Mouse (Mus musculus): ENCODE results near the gene Egln3. TPM values are rescaled to one million over a fixed set of nuclear protein-coding genes. Genes with fewer than 3 reads are reported as not detected.

The Egln3 gene
- polyA plus RNA-seq, 1 experiment from 2014 or later, result 6.7 TPM

GRCm38 (mm10) chr12:54202276-54202675 is 1.4 kb downstream of the Egln3 start:
- Histone ChIP-seq H3K4me3 (peak overlapping the region; percentile 65), H3K4me2 (peak overlapping the region; percentile 100), H3K27ac (no peak overlapping the region), H3K4me1 (peaks cover 49% of the 10 kb centered on the region), H3K27me3 (peaks cover 27% of the 10 kb centered on the region), H3K36me3 (no peaks in the 10 kb centered on the region), H3K9me3 (no peaks in the 10 kb centered on the region), H3K9ac (peak overlapping the region; percentile 79)
- no peak for ATAC-seq (ENCODE audit: insufficient number of reproducible peaks, insufficient read depth, low FRiP score, low TSS enrichment, low read depth)
- 41% methylated on average over 6 of the region's 6 CpGs for WGBS

- Histone ChIP-seq H3K4me2 (0 out of 2 replicates have a peak overlapping the region, but pooled peaks have one; percentile 21), H3K9me3 (no peaks in the 10 kb centered on the region), H3K27me3 (peaks cover 27% of the 10 kb centered on the region), H3K36me3 (no peaks in the 10 kb centered on the region), H3K4me3 (0 out of 2 replicates have a peak overlapping the region, but pooled peaks have one; percentile 1), H3K27ac (no peak overlapping the region), H3K4me1 (peaks cover 62% of the 10 kb centered on the region), H3K9ac (no peak overlapping the region)
- ATAC-seq (ENCODE audit: insufficient number of reproducible peaks, insufficient read depth, low FRiP score, low TSS enrichment, low read depth), result no peak
- WGBS, result 32% methylated on average over 6 of the region's 6 CpGs
These were observed 2.8 kb downstream of the Egln3 start for GRCm38 (mm10) chr12:54200856-54201255.

GRCm38 (mm10) chr12:54200172-54200571 is 3.5 kb downstream of the Egln3 start:
- 26% methylated on average over 4 of the region's 4 CpGs for WGBS
- H3K36me3 ChIP-seq, result no peaks in the 10 kb centered on the region
- H3K9ac ChIP-seq, result no peak overlapping the region
- ATAC-seq (ENCODE audit: insufficient number of reproducible peaks, insufficient read depth, low FRiP score, low TSS enrichment, low read depth), result no peak
- H3K9me3 ChIP-seq, result no peaks in the 10 kb centered on the region
- no peak overlapping the region for H3K27ac ChIP-seq
- H3K27me3 ChIP-seq, result peaks cover 27% of the 10 kb centered on the region
- H3K4me3 ChIP-seq, result no peak overlapping the region
- H3K4me2 ChIP-seq, result 0 out of 2 replicates have a peak overlapping the region, but pooled peaks have one; percentile 11
- H3K4me1 ChIP-seq, result peaks cover 64% of the 10 kb centered on the region

GRCm38 (mm10) chr12:54198282-54198918 is 5.3 kb downstream of the Egln3 start:
- Histone ChIP-seq H3K27ac (no peak overlapping the region; the same call in 1 of the 2 replicates), H3K4me2 (peak overlapping the region; percentile 22; the same call in 1 of the 2 replicates), H3K9ac (no peak overlapping the region), H3K27me3 (peaks cover 19% of the 10 kb centered on the region), H3K9me3 (no peaks in the 10 kb centered on the region), H3K4me3 (no peak overlapping the region), H3K36me3 (no peaks in the 10 kb centered on the region), H3K4me1 (peaks cover 66% of the 10 kb centered on the region)
- ATAC-seq (ENCODE audit: insufficient number of reproducible peaks, insufficient read depth, low FRiP score, low TSS enrichment, low read depth), result no peak
- WGBS, result 83% methylated on average over 4 of the region's 4 CpGs

- Histone ChIP-seq H3K9me3 (no peaks in the 10 kb centered on the region), H3K4me2 (peak overlapping the region; percentile 22), H3K9ac (no peak overlapping the region), H3K4me1 (peaks cover 65% of the 10 kb centered on the region), H3K27ac (no peak overlapping the region), H3K36me3 (no peaks in the 10 kb centered on the region), H3K27me3 (peaks cover 14% of the 10 kb centered on the region), H3K4me3 (no peak overlapping the region)
- no peak for ATAC-seq (ENCODE audit: insufficient number of reproducible peaks, insufficient read depth, low FRiP score, low TSS enrichment, low read depth)
- 56% methylated on average over 11 of the region's 11 CpGs for WGBS
These were observed 5.8 kb downstream of the Egln3 start for GRCm38 (mm10) chr12:54197849-54198248.

- H3K9me3 ChIP-seq, result no peaks in the 10 kb centered on the region
- peak overlapping the region; percentile 45; the same call in 1 of the 2 replicates for H3K27ac ChIP-seq
- no peak overlapping the region for H3K4me3 ChIP-seq
- peaks cover 8% of the 10 kb centered on the region for H3K27me3 ChIP-seq
- H3K4me1 ChIP-seq, result peaks cover 65% of the 10 kb centered on the region
- peak overlapping the region; percentile 22 for H3K4me2 ChIP-seq
- ATAC-seq (ENCODE audit: insufficient number of reproducible peaks, insufficient read depth, low FRiP score, low TSS enrichment, low read depth), result no peak
- no peak overlapping the region for H3K9ac ChIP-seq
- 41% methylated on average over 6 of the region's 6 CpGs for WGBS
- no peaks in the 10 kb centered on the region for H3K36me3 ChIP-seq
These were observed 6.3 kb downstream of the Egln3 start for GRCm38 (mm10) chr12:54197301-54197782.

- Histone ChIP-seq H3K4me3 (no peak overlapping the region), H3K9ac (no peak overlapping the region), H3K9me3 (no peaks in the 10 kb centered on the region), H3K27ac (peak overlapping the region; percentile 45; the same call in 1 of the 2 replicates), H3K4me1 (peaks cover 65% of the 10 kb centered on the region), H3K36me3 (no peaks in the 10 kb centered on the region), H3K27me3 (peaks cover 4% of the 10 kb centered on the region), H3K4me2 (peak overlapping the region; percentile 22; the same call in 1 of the 2 replicates)
- ATAC-seq (ENCODE audit: insufficient number of reproducible peaks, insufficient read depth, low FRiP score, low TSS enrichment, low read depth), result no peak
- WGBS, result 75% methylated on average over 8 of the region's 8 CpGs
These were observed 6.8 kb downstream of the Egln3 start for GRCm38 (mm10) chr12:54196881-54197280.

- ATAC-seq (ENCODE audit: insufficient number of reproducible peaks, insufficient read depth, low FRiP score, low TSS enrichment, low read depth), result no peak
- 18% methylated on average over 5 of the region's 5 CpGs for WGBS
- H3K27ac ChIP-seq, result no peak overlapping the region
- H3K36me3 ChIP-seq, result no peaks in the 10 kb centered on the region
- H3K4me3 ChIP-seq, result no peak overlapping the region
- no peak overlapping the region for H3K9ac ChIP-seq
- peaks cover 71% of the 10 kb centered on the region for H3K4me1 ChIP-seq
- H3K9me3 ChIP-seq, result 0 out of 2 replicates have a peak, but pooled peaks cover 4% of the 10 kb centered on the region
- H3K4me2 ChIP-seq, result no peak overlapping the region
- 0 out of 2 replicates have a peak, but pooled peaks cover 3% of the 10 kb centered on the region for H3K27me3 ChIP-seq
These were observed 9.5 kb downstream of the Egln3 start for GRCm38 (mm10) chr12:54194159-54194558.

GRCm38 (mm10) chr12:54192305-54192661 is 11.4 kb downstream of the Egln3 start:
- Histone ChIP-seq H3K36me3 (no peaks in the 10 kb centered on the region), H3K9ac (no peak overlapping the region; the same call in 1 of the 2 replicates), H3K27ac (peak overlapping the region; percentile 90), H3K4me3 (peak overlapping the region; percentile 30), H3K4me1 (peaks cover 71% of the 10 kb centered on the region), H3K9me3 (0 out of 2 replicates have a peak, but pooled peaks cover 4% of the 10 kb centered on the region), H3K27me3 (0 out of 2 replicates have a peak, but pooled peaks cover 3% of the 10 kb centered on the region), H3K4me2 (peak overlapping the region; percentile 59)
- peak; percentile 22; the same call in 1 of the 2 replicates for ATAC-seq (ENCODE audit: insufficient number of reproducible peaks, insufficient read depth, low FRiP score, low TSS enrichment, low read depth)
- WGBS, result 3% methylated on average over 5 of the region's 5 CpGs

GRCm38 (mm10) chr12:54191608-54192304 is 11.9 kb downstream of the Egln3 start:
- no peaks in the 10 kb centered on the region for H3K36me3 ChIP-seq
- H3K27me3 ChIP-seq, result 0 out of 2 replicates have a peak, but pooled peaks cover 3% of the 10 kb centered on the region
- H3K27ac ChIP-seq, result peak overlapping the region; percentile 90
- WGBS, result under 1% methylated on average over 19 of the region's 19 CpGs
- peaks cover 67% of the 10 kb centered on the region for H3K4me1 ChIP-seq
- H3K4me2 ChIP-seq, result peak overlapping the region; percentile 59
- H3K9me3 ChIP-seq, result 0 out of 2 replicates have a peak, but pooled peaks cover 4% of the 10 kb centered on the region
- H3K9ac ChIP-seq, result peak overlapping the region; percentile 17
- peak overlapping the region; percentile 30 for H3K4me3 ChIP-seq
- ATAC-seq (ENCODE audit: insufficient number of reproducible peaks, insufficient read depth, low FRiP score, low TSS enrichment, low read depth), result peak; percentile 93

GRCm38 (mm10) chr12:54191181-54191580 is 12.5 kb downstream of the Egln3 start:
- Histone ChIP-seq H3K27ac (peak overlapping the region; percentile 90), H3K9me3 (0 out of 2 replicates have a peak, but pooled peaks cover 4% of the 10 kb centered on the region), H3K4me2 (peak overlapping the region; percentile 59), H3K4me3 (peak overlapping the region; percentile 30), H3K36me3 (no peaks in the 10 kb centered on the region), H3K27me3 (0 out of 2 replicates have a peak, but pooled peaks cover 3% of the 10 kb centered on the region), H3K9ac (no peak overlapping the region), H3K4me1 (peaks cover 63% of the 10 kb centered on the region)
- no peak for ATAC-seq (ENCODE audit: insufficient number of reproducible peaks, insufficient read depth, low FRiP score, low TSS enrichment, low read depth)
- WGBS, result 29% methylated on average over 9 of the region's 9 CpGs

Data from embryonic facial prominence, embryonic 13.5 days (tissue).